Mouse (Mus musculus) c-Kit-positive CD71-positive TER-119-positive erythroid progenitor cells, embryonic 14.5 days (primary cell): ENCODE data around the gene Prune2.

ENCODE experiments used
- DNase-seq: peaks from one replicate; pipeline ENCODE4 v3.0.0-alpha.2; 2013; ENCODE audit warnings: low spot score

Prune2 gene

GRCm38 (mm10) chr19:16997915-16998314, 42.0 kb downstream of the Prune2 start:
- no peak for DNase-seq

- no peak for DNase-seq
These were observed 50.4 kb downstream of the Prune2 start for GRCm38 (mm10) chr19:17006220-17006907.

GRCm38 (mm10) chr19:17011261-17011995, 55.5 kb downstream of the Prune2 start:
- DNase-seq = peak; percentile 26

GRCm38 (mm10) chr19:17013085-17013484, 57.2 kb downstream of the Prune2 start:
- no peak for DNase-seq

GRCm38 (mm10) chr19:17014337-17015124, 58.6 kb downstream of the Prune2 start:
- no peak for DNase-seq

- no peak for DNase-seq
These were observed 68.8 kb downstream of the Prune2 start for GRCm38 (mm10) chr19:17024748-17025147.

- peak; percentile 52 for DNase-seq
These were observed 74.4 kb downstream of the Prune2 start for GRCm38 (mm10) chr19:17030276-17030675.

GRCm38 (mm10) chr19:17032314-17032713, 76.4 kb downstream of the Prune2 start:
- no peak for DNase-seq

- DNase-seq = no peak
These were observed 91.0 kb downstream of the Prune2 start for GRCm38 (mm10) chr19:17046961-17047360.

- no peak for DNase-seq
These were observed 100.0 kb downstream of the Prune2 start for GRCm38 (mm10) chr19:17055892-17056291.

GRCm38 (mm10) chr19:17060106-17060505, 104.2 kb downstream of the Prune2 start:
- DNase-seq = no peak

GRCm38 (mm10) chr19:17064421-17064820, 108.5 kb downstream of the Prune2 start:
- no peak for DNase-seq

- DNase-seq = no peak
These were observed 113.1 kb downstream of the Prune2 start for GRCm38 (mm10) chr19:17069067-17069466.

- no peak for DNase-seq
These were observed 115.3 kb downstream of the Prune2 start for GRCm38 (mm10) chr19:17071205-17071604.

GRCm38 (mm10) chr19:17072245-17072644, 116.3 kb downstream of the Prune2 start:
- DNase-seq = no peak

- DNase-seq = no peak
These were observed 122.9 kb downstream of the Prune2 start for GRCm38 (mm10) chr19:17078643-17079316.

GRCm38 (mm10) chr19:17081382-17081781, 125.5 kb downstream of the Prune2 start:
- DNase-seq = no peak

GRCm38 (mm10) chr19:17094067-17094466, 138.1 kb downstream of the Prune2 start:
- DNase-seq = no peak

- no peak for DNase-seq
These were observed 140.4 kb downstream of the Prune2 start for GRCm38 (mm10) chr19:17096338-17096737.

GRCm38 (mm10) chr19:17097210-17097609, 141.3 kb downstream of the Prune2 start:
- no peak for DNase-seq

- DNase-seq = no peak
These were observed 152.9 kb downstream of the Prune2 start for GRCm38 (mm10) chr19:17108782-17109181.
